Mouse (Mus musculus) G1E (cell line): ENCODE measurements around the gene Cyb561d1.

Source experiments
- CTCF ChIP-seq: IDR thresholded peaks from 2 replicates; pipeline ENCODE4 v1.5.1; 2012; ENCODE audit warnings: low read depth, low read length, inconsistent platforms, mixed read lengths
- GATA1 ChIP-seq: IDR thresholded peaks from 2 replicates; pipeline ENCODE4 v1.6.1; 2012; ENCODE audit warnings: borderline replicate concordance, low read length, inconsistent platforms, mixed read lengths
- GATA2 ChIP-seq: IDR thresholded peaks from 2 replicates; pipeline ENCODE4 v1.6.1; 2012; ENCODE audit warnings: low read depth, low read length, inconsistent platforms, borderline replicate concordance
- POLR2AphosphoS5 ChIP-seq: IDR thresholded peaks from 2 replicates; pipeline ENCODE4 v1.6.1; 2012; ENCODE audit warnings: low read depth, low read length, inconsistent platforms; ENCODE audit not compliant: insufficient replicate concordance

GRCm38 (mm10) chr3:108184742-108185141, 16.3 kb downstream of the Cyb561d1 start:
- no peak for TF ChIP-seq CTCF
- TF ChIP-seq GATA1: no peak
- no peak for TF ChIP-seq POLR2AphosphoS5
- TF ChIP-seq GATA2: no peak
